Mouse (Mus musculus): ENCODE results near the gene Nus1. TPM values are rescaled to one million over a fixed set of nuclear protein-coding genes. Genes with fewer than 3 reads are reported as not detected.

Gene Nus1
- polyA plus RNA-seq, 1 experiment from 2014 or later: 17.6 TPM

DNA sequence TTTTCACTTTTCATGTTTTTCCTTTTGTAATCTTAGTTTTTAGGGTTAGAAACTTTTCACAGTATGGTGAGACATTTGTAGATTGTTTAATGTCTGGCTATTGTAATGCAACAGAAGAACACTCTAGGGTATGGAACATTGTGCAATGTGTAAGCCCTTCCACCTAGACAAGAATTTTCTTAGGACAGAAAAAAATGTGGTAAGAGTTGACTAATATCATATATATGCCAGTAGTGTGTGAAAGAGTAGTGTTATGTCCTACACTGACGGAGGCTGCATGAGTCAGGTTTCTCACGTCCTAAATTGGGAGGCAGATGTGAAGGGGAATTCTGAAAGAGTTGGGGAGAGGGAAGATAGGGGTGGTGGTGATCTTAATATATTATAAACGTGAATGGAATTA, 17.6 kb upstream of the Nus1 start:
- WGBS: 71% methylated on average over 3 of the region's 3 CpGs
- ATAC-seq (ENCODE audit: low FRiP score) (no peak), DNase-seq (ENCODE audit: low spot score) (no peak)
- Histone ChIP-seq H3K9me3 (ENCODE audit: control insufficient read depth, low read length) (no peaks in the 10 kb centered on the region), H3K27ac (ENCODE audit: low read depth, low read length) (no peak overlapping the region), H3K27me3 (ENCODE audit: control insufficient read depth, insufficient read depth, low read length) (no peaks in the 10 kb centered on the region), H3K4me2 (replicated peaks; ENCODE audit: low read depth, low read length) (no peak overlapping the region), H3K4me3 (ENCODE audit: low read depth, low read length) (no peak overlapping the region), H3K36me3 (ENCODE audit: control insufficient read depth, insufficient read depth, low read length) (no peaks in the 10 kb centered on the region), H3K9ac (ENCODE audit: low read depth, low read length) (no peak overlapping the region), H3K4me1 (replicated peaks; ENCODE audit: control insufficient read depth, insufficient read depth, low read length) (no peaks in the 10 kb centered on the region)

DNA sequence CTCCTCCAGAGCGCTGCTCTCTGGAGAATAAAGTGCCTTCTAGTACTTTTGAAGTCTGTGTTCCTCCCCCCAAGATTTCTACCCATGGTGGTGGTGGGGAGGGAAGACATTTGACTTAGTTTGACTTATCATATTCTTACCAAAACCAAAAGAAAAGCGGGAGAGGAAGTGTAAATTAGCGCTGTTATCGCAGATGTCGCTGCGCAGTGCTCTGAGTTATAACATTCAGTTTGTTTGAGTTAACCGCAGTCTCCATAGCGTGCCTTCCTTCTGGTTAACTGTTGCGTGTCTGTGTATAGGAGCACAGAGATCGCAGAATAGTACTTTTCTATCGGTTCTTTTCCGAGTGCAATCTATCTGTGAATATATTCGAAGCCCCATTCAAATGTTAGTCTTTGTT, 12.2 kb upstream of the Nus1 start:
- Histone ChIP-seq H3K4me3 (ENCODE audit: low read depth, low read length) (no peak overlapping the region), H3K27ac (ENCODE audit: low read depth, low read length) (no peak overlapping the region), H3K9ac (ENCODE audit: low read depth, low read length) (no peak overlapping the region), H3K27me3 (ENCODE audit: control insufficient read depth, insufficient read depth, low read length) (no peaks in the 10 kb centered on the region), H3K36me3 (ENCODE audit: control insufficient read depth, insufficient read depth, low read length) (no peaks in the 10 kb centered on the region), H3K9me3 (ENCODE audit: control insufficient read depth, low read length) (no peaks in the 10 kb centered on the region), H3K4me2 (replicated peaks; ENCODE audit: low read depth, low read length) (no peak overlapping the region), H3K4me1 (replicated peaks; ENCODE audit: control insufficient read depth, insufficient read depth, low read length) (no peaks in the 10 kb centered on the region)
- no peak for DNase-seq (ENCODE audit: low spot score)
- 90% methylated on average over 13 of the region's 13 CpGs for WGBS
- ATAC-seq (ENCODE audit: low FRiP score): no peak

DNA sequence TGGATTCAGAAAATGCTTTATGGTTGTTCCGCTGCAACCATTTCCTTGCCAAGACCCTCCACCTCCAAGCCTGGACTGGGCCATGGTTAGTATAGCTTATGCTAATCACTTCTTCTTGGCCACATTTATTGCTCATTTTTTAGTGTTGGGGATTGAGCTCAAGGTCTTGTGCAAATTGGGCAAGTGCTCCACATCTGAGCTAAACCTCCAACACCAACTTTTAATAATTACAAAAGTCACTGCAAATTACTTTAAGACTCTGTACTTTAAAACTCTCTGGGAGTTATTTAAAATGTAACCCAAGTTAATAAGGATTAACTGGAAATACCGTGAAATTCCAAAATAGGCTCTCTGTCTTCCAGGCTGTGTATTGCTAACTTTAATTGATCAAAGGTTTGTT, 9.8 kb upstream of the Nus1 start:
- Histone ChIP-seq H3K4me1 (replicated peaks; ENCODE audit: control insufficient read depth, insufficient read depth, low read length) (no peaks in the 10 kb centered on the region), H3K36me3 (ENCODE audit: control insufficient read depth, insufficient read depth, low read length) (no peaks in the 10 kb centered on the region), H3K27ac (ENCODE audit: low read depth, low read length) (no peak overlapping the region), H3K9me3 (ENCODE audit: control insufficient read depth, low read length) (no peaks in the 10 kb centered on the region), H3K4me2 (replicated peaks; ENCODE audit: low read depth, low read length) (no peak overlapping the region), H3K27me3 (ENCODE audit: control insufficient read depth, insufficient read depth, low read length) (no peaks in the 10 kb centered on the region), H3K4me3 (ENCODE audit: low read depth, low read length) (no peak overlapping the region), H3K9ac (ENCODE audit: low read depth, low read length) (no peak overlapping the region)
- DNase-seq (ENCODE audit: low spot score) (no peak), ATAC-seq (ENCODE audit: low FRiP score) (no peak)
- 95% methylated on average over 2 of the region's 2 CpGs for WGBS

DNA sequence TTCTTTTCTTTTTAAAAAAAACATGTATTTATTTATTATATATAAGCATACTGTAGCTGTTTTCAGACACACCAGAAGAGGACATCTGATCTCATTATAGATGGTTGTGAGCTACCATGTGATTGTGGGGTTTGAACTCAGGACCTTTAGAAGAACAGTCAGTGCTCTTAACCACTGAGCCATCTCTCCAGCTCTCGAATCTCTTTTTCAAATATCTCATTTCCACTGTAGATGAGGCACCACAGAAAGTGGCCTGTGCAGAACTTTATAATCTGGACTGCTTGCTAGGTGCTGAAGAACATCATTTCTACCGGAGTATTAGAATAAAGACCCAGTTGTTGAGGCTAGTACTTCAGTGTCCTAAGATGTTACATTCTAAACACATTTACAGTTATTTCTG, 2.3 kb upstream of the Nus1 start:
- DNase-seq (ENCODE audit: low spot score): no peak
- H3K9ac ChIP-seq (ENCODE audit: low read depth, low read length): no peak overlapping the region
- no peak overlapping the region for H3K4me2 ChIP-seq (replicated peaks; ENCODE audit: low read depth, low read length)
- no peak overlapping the region for H3K4me3 ChIP-seq (ENCODE audit: low read depth, low read length)
- WGBS: 87% methylated on average over 2 of the region's 2 CpGs
- H3K27ac ChIP-seq (ENCODE audit: low read depth, low read length): no peak overlapping the region
- H3K36me3 ChIP-seq (ENCODE audit: control insufficient read depth, insufficient read depth, low read length): no peaks in the 10 kb centered on the region
- H3K27me3 ChIP-seq (ENCODE audit: control insufficient read depth, insufficient read depth, low read length): no peaks in the 10 kb centered on the region
- no peak for ATAC-seq (ENCODE audit: low FRiP score)
- 0 out of 2 replicates have a peak, but pooled peaks cover 5% of the 10 kb centered on the region for H3K4me1 ChIP-seq (replicated peaks; ENCODE audit: control insufficient read depth, insufficient read depth, low read length)
- no peaks in the 10 kb centered on the region for H3K9me3 ChIP-seq (ENCODE audit: control insufficient read depth, low read length)

DNA sequence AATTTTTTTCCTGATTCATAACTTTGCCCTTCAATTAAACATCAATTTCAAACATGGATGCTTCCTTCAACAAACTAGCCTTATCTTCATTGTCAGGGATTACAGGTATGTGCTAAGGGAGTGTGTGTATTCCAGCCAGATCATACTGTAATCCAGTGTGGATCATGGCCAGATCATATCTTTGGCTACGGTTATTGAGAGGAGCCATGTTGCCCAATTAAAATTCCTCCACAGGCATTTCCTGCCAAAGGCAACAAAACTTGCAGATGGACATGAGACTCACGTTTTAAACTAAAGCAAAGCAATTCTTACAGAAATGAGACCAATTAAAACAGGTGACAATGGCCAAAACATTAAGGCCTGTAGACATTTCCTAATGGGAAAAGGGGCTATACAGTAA, 889 bp upstream of the Nus1 start:
- H3K9ac ChIP-seq (ENCODE audit: low read depth, low read length): no peak overlapping the region; the same call in 1 of the 2 replicates

DNA sequence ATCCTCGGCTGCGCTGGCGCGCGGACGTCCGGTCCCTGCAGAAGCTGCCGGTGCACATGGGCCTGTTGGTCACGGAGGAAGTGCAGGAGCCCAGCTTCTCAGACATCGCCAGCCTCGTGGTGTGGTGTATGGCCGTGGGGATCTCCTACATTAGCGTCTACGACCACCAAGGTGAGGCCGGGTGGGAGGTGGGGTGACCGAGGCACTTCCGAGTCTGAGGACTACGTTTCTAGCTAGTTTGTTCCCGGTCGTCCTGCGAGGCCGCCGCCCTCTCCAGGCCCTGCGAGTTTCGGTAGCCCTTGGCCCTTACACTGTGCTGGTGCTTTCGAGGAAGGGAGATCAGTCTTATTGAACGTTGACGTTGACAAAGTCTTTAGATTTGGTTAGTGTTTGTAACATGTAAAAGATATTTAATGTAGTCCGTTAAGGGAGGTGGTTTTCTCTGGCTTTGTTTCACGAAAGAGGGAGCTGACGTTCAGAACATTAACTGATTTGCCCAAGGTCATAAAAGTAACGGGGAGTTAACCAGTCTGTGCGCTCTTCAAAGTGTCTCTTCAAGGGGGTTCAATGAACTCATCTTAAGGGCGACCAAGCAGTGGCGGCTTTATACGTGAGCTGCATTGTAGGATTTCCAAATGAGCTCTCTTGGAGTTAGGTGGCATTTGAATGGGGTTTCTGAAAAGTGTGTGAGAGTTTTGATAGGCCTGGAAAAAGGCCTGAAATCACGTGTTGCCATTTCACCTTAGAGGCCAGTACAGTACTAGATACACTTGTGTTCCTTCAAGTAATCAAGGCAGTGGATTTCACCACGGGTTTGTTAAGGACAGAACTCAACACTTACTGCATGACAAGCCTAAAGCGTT, 882 bp downstream of the Nus1 start:
- Histone ChIP-seq H3K27me3 (ENCODE audit: control insufficient read depth, insufficient read depth, low read length) (no peaks in the 10 kb centered on the region), H3K27ac (ENCODE audit: low read depth, low read length) (peak overlapping the region; percentile 65), H3K9ac (ENCODE audit: low read depth, low read length) (peak overlapping the region; percentile 89), H3K4me1 (replicated peaks; ENCODE audit: control insufficient read depth, insufficient read depth, low read length) (0 out of 2 replicates have a peak, but pooled peaks cover 5% of the 10 kb centered on the region), H3K4me3 (ENCODE audit: low read depth, low read length) (peak overlapping the region; percentile 94), H3K36me3 (ENCODE audit: control insufficient read depth, insufficient read depth, low read length) (no peaks in the 10 kb centered on the region), H3K4me2 (replicated peaks; ENCODE audit: low read depth, low read length) (peak overlapping the region; percentile 64), H3K9me3 (ENCODE audit: control insufficient read depth, low read length) (no peaks in the 10 kb centered on the region)
- DNase-seq (ENCODE audit: low spot score): peak; percentile 27
- 2% methylated on average over 38 of the region's 39 CpGs for WGBS
- peak; percentile 68 for ATAC-seq (ENCODE audit: low FRiP score)

More for the DNA sequence above, 889 bp upstream of the Nus1 start:
- whole genome bisulfite sequencing: 86% methylated on average over 2 of the region's 2 CpGs
- Histone ChIP-seq H3K27me3 (ENCODE audit: control insufficient read depth, insufficient read depth, low read length) (no peaks in the 10 kb centered on the region), H3K4me1 (replicated peaks; ENCODE audit: control insufficient read depth, insufficient read depth, low read length) (0 out of 2 replicates have a peak, but pooled peaks cover 5% of the 10 kb centered on the region), H3K9me3 (ENCODE audit: control insufficient read depth, low read length) (no peaks in the 10 kb centered on the region), H3K4me3 (ENCODE audit: low read depth, low read length) (no peak overlapping the region), H3K4me2 (replicated peaks; ENCODE audit: low read depth, low read length) (no peak overlapping the region), H3K36me3 (ENCODE audit: control insufficient read depth, insufficient read depth, low read length) (no peaks in the 10 kb centered on the region), H3K27ac (ENCODE audit: low read depth, low read length) (no peak overlapping the region)
- no peak for DNase-seq (ENCODE audit: low spot score)
- ATAC-seq (ENCODE audit: low FRiP score): no peak

DNA sequence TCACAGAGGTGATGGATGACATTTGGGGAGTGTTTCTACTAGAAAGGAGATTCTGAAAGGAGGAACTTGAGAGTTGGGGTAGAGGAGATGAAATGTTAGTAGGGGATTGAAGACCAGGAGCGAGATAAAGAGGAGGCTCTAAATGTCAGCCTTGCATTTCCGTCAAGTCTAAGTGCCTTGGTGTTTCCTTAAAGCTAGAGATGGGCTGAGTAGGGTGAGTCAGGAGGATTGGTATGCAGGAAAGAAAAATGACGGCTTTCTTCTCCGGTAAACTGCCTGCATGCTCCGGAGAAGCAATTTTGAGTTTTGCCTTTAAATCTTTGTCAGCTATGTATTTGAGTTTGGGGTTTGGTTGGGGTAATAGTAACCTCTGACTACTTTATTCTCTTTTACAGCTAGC, 1.6 kb downstream of the Nus1 start:
- Histone ChIP-seq H3K4me3 (ENCODE audit: low read depth, low read length) (peak overlapping the region; percentile 94), H3K27ac (ENCODE audit: low read depth, low read length) (no peak overlapping the region), H3K9me3 (ENCODE audit: control insufficient read depth, low read length) (no peaks in the 10 kb centered on the region), H3K4me1 (replicated peaks; ENCODE audit: control insufficient read depth, insufficient read depth, low read length) (0 out of 2 replicates have a peak, but pooled peaks cover 5% of the 10 kb centered on the region), H3K36me3 (ENCODE audit: control insufficient read depth, insufficient read depth, low read length) (no peaks in the 10 kb centered on the region), H3K9ac (ENCODE audit: low read depth, low read length) (peak overlapping the region; percentile 38), H3K27me3 (ENCODE audit: control insufficient read depth, insufficient read depth, low read length) (no peaks in the 10 kb centered on the region), H3K4me2 (replicated peaks; ENCODE audit: low read depth, low read length) (peak overlapping the region; percentile 64)
- DNase-seq (ENCODE audit: low spot score) (no peak), ATAC-seq (ENCODE audit: low FRiP score) (no peak)
- 71% methylated on average over 5 of the region's 5 CpGs for WGBS

DNA sequence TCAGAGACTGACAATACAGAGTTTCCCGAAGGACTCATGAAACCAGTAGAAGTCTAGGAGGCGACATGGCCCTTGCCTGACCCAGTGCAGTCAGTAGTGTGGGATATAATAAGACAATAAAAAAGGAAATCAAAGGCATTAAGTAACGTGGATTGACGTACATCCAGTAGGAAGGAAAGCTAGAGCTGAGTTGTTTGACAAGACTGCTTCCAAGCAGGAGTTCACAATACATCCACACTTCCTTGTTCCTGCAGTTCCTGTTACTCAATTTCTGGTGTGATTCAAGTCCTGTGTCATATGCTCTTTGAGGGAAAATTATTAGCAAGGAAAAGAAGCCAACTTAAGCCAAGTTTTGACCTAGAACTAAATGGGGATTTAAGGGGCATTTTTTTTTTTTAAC, 2.1 kb downstream of the Nus1 start:
- DNase-seq (ENCODE audit: low spot score) (no peak), ATAC-seq (ENCODE audit: low FRiP score) (no peak)
- Histone ChIP-seq H3K9ac (ENCODE audit: low read depth, low read length) (no peak overlapping the region), H3K4me2 (replicated peaks; ENCODE audit: low read depth, low read length) (no peak overlapping the region), H3K9me3 (ENCODE audit: control insufficient read depth, low read length) (no peaks in the 10 kb centered on the region), H3K4me3 (ENCODE audit: low read depth, low read length) (no peak overlapping the region), H3K36me3 (ENCODE audit: control insufficient read depth, insufficient read depth, low read length) (no peaks in the 10 kb centered on the region), H3K27me3 (ENCODE audit: control insufficient read depth, insufficient read depth, low read length) (no peaks in the 10 kb centered on the region), H3K27ac (ENCODE audit: low read depth, low read length) (no peak overlapping the region), H3K4me1 (replicated peaks; ENCODE audit: control insufficient read depth, insufficient read depth, low read length) (0 out of 2 replicates have a peak, but pooled peaks cover 5% of the 10 kb centered on the region)
- WGBS: 93% methylated on average over 4 of the region's 4 CpGs

DNA sequence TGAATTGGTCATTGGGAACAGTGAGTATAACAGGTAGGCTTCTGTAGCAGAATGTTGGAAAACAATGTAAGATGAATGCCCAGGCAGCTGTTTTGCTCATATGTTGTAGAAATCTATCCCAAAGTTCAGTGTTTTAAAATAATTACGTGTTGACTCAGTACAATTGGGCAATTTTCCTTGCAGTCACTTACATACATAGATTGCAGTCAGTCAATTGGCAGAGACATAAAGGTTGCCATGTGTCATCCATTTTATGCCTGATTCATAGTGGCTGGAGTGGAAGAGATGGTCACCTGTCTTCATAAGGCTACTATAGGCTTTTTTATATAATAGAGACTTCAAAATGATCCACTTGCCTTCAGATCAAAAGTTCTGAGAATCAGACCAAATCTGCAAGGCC, 3.2 kb downstream of the Nus1 start:
- WGBS: 100% methylated on average over 1 of the region's 1 CpGs
- Histone ChIP-seq H3K36me3 (ENCODE audit: control insufficient read depth, insufficient read depth, low read length) (no peaks in the 10 kb centered on the region), H3K9ac (ENCODE audit: low read depth, low read length) (no peak overlapping the region), H3K4me2 (replicated peaks; ENCODE audit: low read depth, low read length) (no peak overlapping the region), H3K4me3 (ENCODE audit: low read depth, low read length) (no peak overlapping the region), H3K9me3 (ENCODE audit: control insufficient read depth, low read length) (no peaks in the 10 kb centered on the region), H3K4me1 (replicated peaks; ENCODE audit: control insufficient read depth, insufficient read depth, low read length) (0 out of 2 replicates have a peak, but pooled peaks cover 5% of the 10 kb centered on the region), H3K27me3 (ENCODE audit: control insufficient read depth, insufficient read depth, low read length) (no peaks in the 10 kb centered on the region), H3K27ac (ENCODE audit: low read depth, low read length) (no peak overlapping the region)
- DNase-seq (ENCODE audit: low spot score): no peak
- ATAC-seq (ENCODE audit: low FRiP score): no peak
